Mouse (Mus musculus) urinary bladder, postnatal 14 days (tissue): Measurements from ENCODE around the gene Zfyve28.

Experiments
- DNase-seq: peaks from one replicate; pipeline ENCODE4 v3.0.0; 2021; ENCODE audit warnings: low spot score

Gene Zfyve28

GRCm38 (mm10) chr5:34182486-34182885 lies 105.8 kb downstream of the Zfyve28 start:
- peak; percentile 11 for DNase-seq

- DNase-seq, result peak; percentile 2
These were observed 110.4 kb downstream of the Zfyve28 start for GRCm38 (mm10) chr5:34177821-34178220.

GRCm38 (mm10) chr5:34177091-34177490 lies 111.2 kb downstream of the Zfyve28 start:
- DNase-seq, result peak; percentile 8

- no peak for DNase-seq
These were observed 111.6 kb downstream of the Zfyve28 start for GRCm38 (mm10) chr5:34176691-34177090.

GRCm38 (mm10) chr5:34175403-34175694 lies 112.9 kb downstream of the Zfyve28 start:
- DNase-seq, result no peak

GRCm38 (mm10) chr5:34174550-34175402 lies 113.5 kb downstream of the Zfyve28 start:
- no peak for DNase-seq

GRCm38 (mm10) chr5:34174021-34174420 lies 114.2 kb downstream of the Zfyve28 start:
- DNase-seq, result no peak

GRCm38 (mm10) chr5:34170726-34171125 lies 117.5 kb downstream of the Zfyve28 start:
- no peak for DNase-seq

- no peak for DNase-seq
These were observed 118.3 kb downstream of the Zfyve28 start for GRCm38 (mm10) chr5:34169954-34170353.

GRCm38 (mm10) chr5:34168950-34169891 lies 119.0 kb downstream of the Zfyve28 start, which contains the start of the genes Poln and Haus3:
Gene Poln (minus strand): TSS chr5:34169448.
Gene Haus3 (minus strand): TSS chr5:34169527.
- peak; percentile 97 for DNase-seq

- DNase-seq, result no peak
These were observed 120.4 kb downstream of the Zfyve28 start for GRCm38 (mm10) chr5:34167857-34168256.

GRCm38 (mm10) chr5:34165793-34166192 lies 122.5 kb downstream of the Zfyve28 start:
- DNase-seq, result no peak

GRCm38 (mm10) chr5:34148476-34148875 lies 139.8 kb downstream of the Zfyve28 start:
- DNase-seq, result no peak

- DNase-seq, result no peak
These were observed 140.7 kb downstream of the Zfyve28 start for GRCm38 (mm10) chr5:34147554-34147953.
